Mouse (Mus musculus): ENCODE measurements around the gene Phlpp1. TPM values are rescaled to one million over a fixed set of nuclear protein-coding genes. Genes with fewer than 3 reads are reported as not detected.

Gene Phlpp1
- polyA plus RNA-seq, 1 experiment from 2014 or later = 8.3 TPM

DNA sequence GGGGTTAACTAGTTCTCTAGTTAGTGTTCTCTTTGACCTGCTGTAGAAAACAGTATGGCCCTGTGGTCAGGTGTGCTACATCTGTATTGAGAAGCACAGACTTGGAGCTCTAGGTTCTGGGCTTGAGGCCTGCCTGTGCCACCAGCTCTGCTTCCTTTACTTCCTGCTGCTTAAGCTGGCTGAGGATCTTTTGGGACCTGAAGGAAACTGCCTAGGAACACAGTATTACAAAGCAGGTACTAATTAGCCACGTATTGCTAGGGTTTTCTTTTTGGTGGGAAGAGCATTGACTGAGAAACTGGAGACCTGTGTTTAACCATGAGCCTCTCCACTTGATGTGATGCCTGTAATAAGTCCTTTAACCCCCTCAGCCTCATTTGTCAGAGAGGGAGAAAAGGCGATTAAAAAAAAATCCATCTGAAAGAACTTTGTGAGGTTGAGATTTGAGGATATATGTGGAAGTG, 13.9 kb downstream of the Phlpp1 start:
- Histone ChIP-seq H3K9me3 (replicated peaks; ENCODE audit: control insufficient read depth, low read length) (no peaks in the 10 kb centered on the region), H3K36me3 (ENCODE audit: control insufficient read depth, insufficient read depth, low read length) (no peaks in the 10 kb centered on the region), H3K27me3 (replicated peaks; ENCODE audit: control insufficient read depth, insufficient read depth, low read length) (no peaks in the 10 kb centered on the region), H3K4me3 (ENCODE audit: low read depth, low read length) (no peak overlapping the region), H3K4me2 (ENCODE audit: low read length) (no peak overlapping the region), H3K27ac (ENCODE audit: low read depth, low read length) (no peak overlapping the region), H3K9ac (ENCODE audit: low read length) (no peak overlapping the region), H3K4me1 (ENCODE audit: control insufficient read depth, insufficient read depth, low read length) (peaks cover 9% of the 10 kb centered on the region; the same call in 1 of the 2 replicates)
- WGBS = 7% methylated on average over 2 of the region's 2 CpGs
- ATAC-seq (peak; percentile 42), DNase-seq (ENCODE audit: low spot score) (no peak)

DNA sequence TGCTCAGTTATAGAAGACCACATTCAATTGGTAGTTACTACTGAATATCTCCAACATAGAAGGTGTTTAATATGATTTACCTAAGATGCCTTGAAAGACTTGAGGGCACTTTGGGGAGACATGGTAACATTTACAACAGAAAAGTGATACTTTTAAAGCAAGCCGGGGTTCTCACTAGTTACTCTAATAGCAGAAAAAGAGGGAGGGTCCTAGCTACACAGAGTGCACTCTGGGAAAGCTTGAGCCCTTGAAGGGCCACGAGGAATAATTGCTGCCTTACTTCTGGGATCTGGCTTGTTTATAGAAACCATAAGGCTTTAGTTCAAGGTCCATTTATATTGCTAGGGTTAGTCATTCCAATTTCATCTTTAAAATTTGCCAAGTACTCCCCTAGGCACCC, 14.5 kb downstream of the Phlpp1 start:
- Histone ChIP-seq H3K27ac (ENCODE audit: low read depth, low read length) (no peak overlapping the region), H3K4me3 (ENCODE audit: low read depth, low read length) (no peak overlapping the region), H3K36me3 (ENCODE audit: control insufficient read depth, insufficient read depth, low read length) (no peaks in the 10 kb centered on the region), H3K4me2 (ENCODE audit: low read length) (no peak overlapping the region), H3K4me1 (ENCODE audit: control insufficient read depth, insufficient read depth, low read length) (peaks cover 9% of the 10 kb centered on the region; the same call in 1 of the 2 replicates), H3K9me3 (replicated peaks; ENCODE audit: control insufficient read depth, low read length) (no peaks in the 10 kb centered on the region), H3K9ac (ENCODE audit: low read length) (no peak overlapping the region), H3K27me3 (replicated peaks; ENCODE audit: control insufficient read depth, insufficient read depth, low read length) (no peaks in the 10 kb centered on the region)
- ATAC-seq (peak; percentile 47; the same call in 1 of the 2 replicates), DNase-seq (ENCODE audit: low spot score) (no peak)
- 12% methylated on average over 2 of the region's 2 CpGs for WGBS

- H3K36me3 ChIP-seq (ENCODE audit: control insufficient read depth, insufficient read depth, low read length) = no peaks in the 10 kb centered on the region
- no peak overlapping the region for H3K4me3 ChIP-seq (ENCODE audit: low read depth, low read length)
- ATAC-seq (no peak), DNase-seq (ENCODE audit: low spot score) (no peak)
- no peak overlapping the region for H3K9ac ChIP-seq (ENCODE audit: low read length)
- no peak overlapping the region for H3K4me2 ChIP-seq (ENCODE audit: low read length)
- no peak overlapping the region for H3K27ac ChIP-seq (ENCODE audit: low read depth, low read length)
- H3K4me1 ChIP-seq (ENCODE audit: control insufficient read depth, insufficient read depth, low read length) = peaks cover 12% of the 10 kb centered on the region; the same call in 1 of the 2 replicates
- H3K27me3 ChIP-seq (replicated peaks; ENCODE audit: control insufficient read depth, insufficient read depth, low read length) = no peaks in the 10 kb centered on the region
- no peaks in the 10 kb centered on the region for H3K9me3 ChIP-seq (replicated peaks; ENCODE audit: control insufficient read depth, low read length)
Measured at GRCm38 (mm10) chr1:106187480-106187879, 15.9 kb downstream of the Phlpp1 start.

DNA sequence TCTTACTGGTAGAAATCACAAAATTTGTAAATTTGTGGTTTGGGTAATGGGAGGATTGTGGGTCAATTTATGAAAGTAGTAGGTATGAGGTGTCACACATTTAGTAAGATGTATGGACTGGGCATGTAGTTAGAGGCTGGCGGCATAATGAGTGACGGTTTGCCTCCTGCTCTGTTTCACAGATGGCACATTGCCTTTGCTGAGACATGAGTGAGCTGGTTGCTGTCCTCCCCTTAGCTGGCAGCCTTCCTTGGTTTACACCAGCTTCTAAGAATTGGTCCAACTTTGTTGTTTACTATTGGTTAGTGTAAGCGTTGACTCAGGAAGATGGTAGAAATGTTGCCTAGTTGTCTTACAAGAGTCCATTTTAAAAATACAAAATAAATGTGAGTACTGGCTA, 17.2 kb downstream of the Phlpp1 start:
- ATAC-seq = peak; percentile 41; the same call in 1 of the 2 replicates
- Histone ChIP-seq H3K9ac (ENCODE audit: low read length) (no peak overlapping the region), H3K36me3 (ENCODE audit: control insufficient read depth, insufficient read depth, low read length) (no peaks in the 10 kb centered on the region), H3K9me3 (replicated peaks; ENCODE audit: control insufficient read depth, low read length) (no peaks in the 10 kb centered on the region), H3K27me3 (replicated peaks; ENCODE audit: control insufficient read depth, insufficient read depth, low read length) (no peaks in the 10 kb centered on the region), H3K27ac (ENCODE audit: low read depth, low read length) (no peak overlapping the region), H3K4me1 (ENCODE audit: control insufficient read depth, insufficient read depth, low read length) (peaks cover 18% of the 10 kb centered on the region), H3K4me3 (ENCODE audit: low read depth, low read length) (no peak overlapping the region), H3K4me2 (ENCODE audit: low read length) (no peak overlapping the region)
- WGBS = 71% methylated on average over 3 of the region's 3 CpGs
- peak; percentile 58 for DNase-seq (ENCODE audit: low spot score)

- H3K4me1 ChIP-seq (ENCODE audit: control insufficient read depth, insufficient read depth, low read length) = peaks cover 18% of the 10 kb centered on the region
- DNase-seq (ENCODE audit: low spot score) (no peak), ATAC-seq (no peak)
- H3K9ac ChIP-seq (ENCODE audit: low read length) = no peak overlapping the region
- H3K9me3 ChIP-seq (replicated peaks; ENCODE audit: control insufficient read depth, low read length) = no peaks in the 10 kb centered on the region
- WGBS = 93% methylated on average over 5 of the region's 5 CpGs
- no peak overlapping the region for H3K27ac ChIP-seq (ENCODE audit: low read depth, low read length)
- H3K27me3 ChIP-seq (replicated peaks; ENCODE audit: control insufficient read depth, insufficient read depth, low read length) = no peaks in the 10 kb centered on the region
- no peak overlapping the region for H3K4me3 ChIP-seq (ENCODE audit: low read depth, low read length)
- H3K36me3 ChIP-seq (ENCODE audit: control insufficient read depth, insufficient read depth, low read length) = no peaks in the 10 kb centered on the region
- H3K4me2 ChIP-seq (ENCODE audit: low read length) = no peak overlapping the region
Measured at GRCm38 (mm10) chr1:106189311-106189710, 17.8 kb downstream of the Phlpp1 start.

DNA sequence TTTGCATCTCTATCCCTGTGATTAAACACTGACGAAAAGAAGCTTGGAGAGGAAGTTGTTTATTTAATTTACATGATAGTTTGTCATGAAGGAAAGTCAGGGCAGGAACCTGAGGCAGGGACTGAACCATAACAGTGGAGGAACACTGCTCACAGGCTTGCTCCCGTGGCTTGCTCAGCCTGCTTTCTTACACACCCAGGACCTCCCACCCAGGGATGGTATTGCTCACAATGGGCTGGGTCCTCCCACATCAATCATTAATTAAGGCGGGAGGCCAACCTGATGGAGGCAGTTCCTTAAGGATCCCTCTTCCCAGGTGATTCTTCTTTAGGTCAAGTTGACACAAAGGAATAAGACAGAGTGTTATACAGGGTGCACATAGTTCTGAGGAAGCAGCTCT, 19.1 kb downstream of the Phlpp1 start:
- Histone ChIP-seq H3K4me2 (ENCODE audit: low read length) (no peak overlapping the region), H3K9ac (ENCODE audit: low read length) (no peak overlapping the region), H3K4me1 (ENCODE audit: control insufficient read depth, insufficient read depth, low read length) (peaks cover 18% of the 10 kb centered on the region), H3K9me3 (replicated peaks; ENCODE audit: control insufficient read depth, low read length) (no peaks in the 10 kb centered on the region), H3K27me3 (replicated peaks; ENCODE audit: control insufficient read depth, insufficient read depth, low read length) (no peaks in the 10 kb centered on the region), H3K36me3 (ENCODE audit: control insufficient read depth, insufficient read depth, low read length) (no peaks in the 10 kb centered on the region), H3K4me3 (ENCODE audit: low read depth, low read length) (no peak overlapping the region), H3K27ac (ENCODE audit: low read depth, low read length) (no peak overlapping the region)
- ATAC-seq (no peak), DNase-seq (ENCODE audit: low spot score) (no peak)
- WGBS = 55% methylated on average over 3 of the region's 3 CpGs

DNA sequence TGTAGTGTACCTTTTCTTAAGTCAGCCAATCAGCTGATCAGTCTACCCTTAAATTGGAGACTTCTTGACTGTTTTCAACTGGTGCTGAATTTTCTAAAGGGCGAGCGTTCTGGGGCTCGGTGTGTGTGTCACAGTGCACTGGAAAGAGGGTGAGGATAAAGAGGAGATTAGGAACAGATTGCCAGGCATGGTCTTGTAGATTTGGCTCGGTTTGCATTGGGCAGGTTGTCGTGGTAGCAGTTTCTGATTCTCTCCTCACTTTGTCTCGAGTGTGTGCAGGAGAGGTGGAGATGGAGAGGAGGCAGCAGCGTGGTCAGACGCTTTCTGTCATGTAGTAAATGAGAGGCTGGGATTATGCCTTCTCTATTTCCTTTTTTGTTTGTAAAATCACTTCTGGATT, 20.3 kb downstream of the Phlpp1 start:
- H3K9me3 ChIP-seq (replicated peaks; ENCODE audit: control insufficient read depth, low read length) = no peaks in the 10 kb centered on the region
- no peak overlapping the region for H3K27ac ChIP-seq (ENCODE audit: low read depth, low read length)
- H3K27me3 ChIP-seq (replicated peaks; ENCODE audit: control insufficient read depth, insufficient read depth, low read length) = no peaks in the 10 kb centered on the region
- 36% methylated on average over 8 of the region's 8 CpGs for WGBS
- DNase-seq (ENCODE audit: low spot score) (no peak), ATAC-seq (no peak)
- peaks cover 17% of the 10 kb centered on the region for H3K4me1 ChIP-seq (ENCODE audit: control insufficient read depth, insufficient read depth, low read length)
- H3K9ac ChIP-seq (ENCODE audit: low read length) = no peak overlapping the region
- no peak overlapping the region for H3K4me2 ChIP-seq (ENCODE audit: low read length)
- no peaks in the 10 kb centered on the region for H3K36me3 ChIP-seq (ENCODE audit: control insufficient read depth, insufficient read depth, low read length)
- H3K4me3 ChIP-seq (ENCODE audit: low read depth, low read length) = no peak overlapping the region

DNA sequence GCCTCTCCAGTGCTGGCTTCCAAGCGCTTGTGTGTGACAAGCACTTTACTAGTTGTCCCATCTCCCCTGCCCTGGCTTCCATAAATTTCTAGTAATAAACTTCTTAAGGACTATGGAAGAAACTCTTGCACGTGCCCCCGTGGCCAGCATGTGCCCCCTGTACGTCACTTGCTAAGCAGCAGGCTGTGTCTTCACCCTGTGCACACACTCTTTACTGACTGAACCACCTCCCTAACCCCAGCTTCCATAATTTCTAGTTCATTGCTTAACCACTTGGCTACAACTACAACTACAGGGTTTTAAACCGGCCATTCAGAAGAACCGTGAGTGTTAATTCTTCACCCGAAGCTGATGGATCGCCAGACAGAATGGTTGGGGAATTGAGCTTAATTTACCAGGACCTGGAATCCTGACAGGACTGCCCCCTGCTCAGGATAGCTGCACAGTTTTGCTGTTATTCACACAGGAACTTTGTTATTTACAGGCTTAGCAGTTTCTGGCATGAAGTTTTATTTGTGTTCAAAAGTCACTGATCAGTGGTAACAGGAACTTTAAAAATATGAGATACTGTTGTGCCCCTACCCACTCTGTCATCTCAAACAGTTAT, 21.4 kb downstream of the Phlpp1 start:
- DNase-seq (ENCODE audit: low spot score) (no peak), ATAC-seq (no peak)
- no peaks in the 10 kb centered on the region for H3K27me3 ChIP-seq (replicated peaks; ENCODE audit: control insufficient read depth, insufficient read depth, low read length)
- H3K27ac ChIP-seq (ENCODE audit: low read depth, low read length) = no peak overlapping the region
- WGBS = 41% methylated on average over 8 of the region's 8 CpGs
- H3K4me1 ChIP-seq (ENCODE audit: control insufficient read depth, insufficient read depth, low read length) = peaks cover 26% of the 10 kb centered on the region
- no peaks in the 10 kb centered on the region for H3K36me3 ChIP-seq (ENCODE audit: control insufficient read depth, insufficient read depth, low read length)
- no peak overlapping the region for H3K4me2 ChIP-seq (ENCODE audit: low read length)
- H3K9ac ChIP-seq (ENCODE audit: low read length) = no peak overlapping the region
- no peaks in the 10 kb centered on the region for H3K9me3 ChIP-seq (replicated peaks; ENCODE audit: control insufficient read depth, low read length)
- H3K4me3 ChIP-seq (ENCODE audit: low read depth, low read length) = no peak overlapping the region

DNA sequence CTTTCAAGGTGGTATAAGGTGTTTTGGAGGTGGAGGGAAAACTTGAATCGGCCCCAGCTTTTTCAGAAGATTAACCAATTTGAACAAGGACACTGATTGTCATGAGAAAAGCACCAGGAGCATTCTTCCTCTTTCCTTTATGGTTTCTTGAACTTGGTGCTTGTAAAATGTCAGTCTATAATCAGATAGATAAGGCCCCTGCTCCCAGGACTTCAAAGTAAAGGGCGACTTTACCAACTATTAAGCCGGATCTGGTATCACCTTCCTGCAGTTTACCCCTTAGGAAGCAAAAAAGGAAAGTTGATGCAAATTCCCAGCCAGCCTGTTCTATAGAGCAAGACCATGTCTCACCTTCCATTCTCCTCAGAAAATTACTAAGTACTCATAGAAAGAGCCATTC, 21.9 kb downstream of the Phlpp1 start:
- peaks cover 31% of the 10 kb centered on the region for H3K4me1 ChIP-seq (ENCODE audit: control insufficient read depth, insufficient read depth, low read length)
- ATAC-seq = no peak

More for the DNA sequence above, 21.9 kb downstream of the Phlpp1 start:
- Histone ChIP-seq H3K36me3 (ENCODE audit: control insufficient read depth, insufficient read depth, low read length) (no peaks in the 10 kb centered on the region), H3K9ac (ENCODE audit: low read length) (no peak overlapping the region), H3K4me2 (ENCODE audit: low read length) (no peak overlapping the region), H3K9me3 (replicated peaks; ENCODE audit: control insufficient read depth, low read length) (no peaks in the 10 kb centered on the region), H3K27me3 (replicated peaks; ENCODE audit: control insufficient read depth, insufficient read depth, low read length) (no peaks in the 10 kb centered on the region), H3K27ac (ENCODE audit: low read depth, low read length) (no peak overlapping the region), H3K4me3 (ENCODE audit: low read depth, low read length) (no peak overlapping the region)
- 63% methylated on average over 3 of the region's 3 CpGs for WGBS
- no peak for DNase-seq (ENCODE audit: low spot score)
